Mouse (Mus musculus) kidney, postnatal 10 days (tissue): ENCODE results near the gene Rps16.

Experiments used
- DNase-seq: peaks from one replicate; pipeline ENCODE4 v3.0.0; 2021; ENCODE audit warnings: mixed read lengths

Rps16 gene

DNA sequence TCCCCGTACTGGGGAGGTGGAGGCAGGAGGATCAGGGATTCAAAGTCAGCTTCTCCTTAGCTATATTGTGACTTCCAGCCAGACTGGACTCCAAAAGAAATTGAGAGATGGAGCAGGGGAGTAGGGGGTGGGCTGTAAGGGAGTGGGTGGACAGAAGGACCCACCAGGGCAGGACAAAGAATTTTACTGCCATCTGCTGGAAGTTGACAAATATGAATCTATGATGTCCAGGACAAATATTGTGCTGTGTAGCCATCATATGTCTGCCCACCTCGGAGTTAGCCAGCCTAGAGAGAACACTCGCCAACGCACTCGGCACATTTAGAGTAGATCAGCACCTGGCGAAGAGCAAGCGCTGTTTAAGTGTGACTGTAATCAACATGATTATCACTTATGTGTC is 1.9 kb upstream of the Rps16 start:
- DNase-seq = no peak

DNA sequence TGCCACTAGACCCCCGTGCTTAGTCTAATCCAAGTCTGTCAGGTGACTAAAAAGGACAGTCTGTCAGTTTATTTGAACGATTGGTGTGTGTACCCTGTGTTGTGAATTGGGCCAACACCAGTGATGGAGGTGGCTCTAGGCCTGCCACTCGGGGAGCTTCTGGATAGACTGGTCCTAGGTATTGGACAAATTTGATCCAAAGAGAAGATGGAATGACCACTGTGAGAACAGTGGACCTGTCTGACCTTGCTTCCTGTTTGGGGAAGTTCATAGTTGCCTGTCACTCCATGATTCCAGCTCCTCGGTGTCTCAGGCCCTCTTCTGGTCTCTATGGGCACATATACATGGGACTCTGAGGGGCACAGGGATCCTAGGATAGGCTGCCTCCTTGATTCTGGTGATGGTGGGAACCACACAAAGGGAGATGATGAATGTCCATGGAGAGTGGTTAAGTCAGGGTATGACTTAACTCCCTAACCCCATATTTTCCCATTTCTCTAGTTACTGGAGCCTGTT is 1.3 kb downstream of the Rps16 start:
- no peak for DNase-seq

DNA sequence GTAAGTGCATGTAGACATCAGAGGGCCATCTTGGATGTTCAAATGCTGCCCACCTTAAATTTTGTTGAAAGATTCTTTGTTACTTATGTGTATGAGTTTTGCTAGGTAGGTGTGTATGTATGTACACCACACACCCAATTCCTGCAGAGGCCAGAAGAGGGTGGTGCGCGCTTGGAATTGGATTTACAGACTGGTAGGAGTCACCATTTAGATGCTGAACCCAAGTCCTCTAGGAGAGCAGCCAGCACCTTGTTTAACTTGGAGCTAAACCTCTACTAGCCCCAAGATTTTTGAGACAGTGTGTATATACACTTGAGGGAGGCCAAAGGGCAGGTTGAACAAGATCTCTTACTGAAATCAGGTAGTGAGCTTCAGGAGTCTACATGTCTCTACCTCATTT is 2.8 kb downstream of the Rps16 start:
- DNase-seq = peak; percentile 34

- no peak for DNase-seq
These were observed 3.7 kb downstream of the Rps16 start for GRCm38 (mm10) chr7:28354113-28354581.

DNA sequence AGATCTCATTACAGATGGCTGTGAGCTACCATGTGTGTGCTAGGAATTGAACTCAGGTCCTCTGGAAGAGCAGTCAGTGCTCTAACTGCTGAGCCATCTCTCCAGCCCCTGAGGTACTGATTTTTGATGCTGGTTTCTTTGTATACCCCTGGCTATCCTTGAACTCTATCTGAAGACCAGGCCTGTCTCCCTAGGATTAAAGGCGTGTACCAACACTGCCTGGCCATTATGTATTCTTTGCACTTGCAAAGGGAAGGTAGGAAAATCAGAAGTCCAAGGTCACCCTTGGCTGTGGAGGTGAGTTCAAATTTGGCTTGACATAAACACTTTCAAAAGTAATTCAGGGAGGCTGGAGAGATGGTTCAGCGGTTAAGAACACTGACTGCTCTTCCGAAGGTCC is 4.1 kb downstream of the Rps16 start:
- no peak for DNase-seq

GRCm38 (mm10) chr7:28355221-28355620 is 4.8 kb downstream of the Rps16 start:
- DNase-seq = no peak

DNA sequence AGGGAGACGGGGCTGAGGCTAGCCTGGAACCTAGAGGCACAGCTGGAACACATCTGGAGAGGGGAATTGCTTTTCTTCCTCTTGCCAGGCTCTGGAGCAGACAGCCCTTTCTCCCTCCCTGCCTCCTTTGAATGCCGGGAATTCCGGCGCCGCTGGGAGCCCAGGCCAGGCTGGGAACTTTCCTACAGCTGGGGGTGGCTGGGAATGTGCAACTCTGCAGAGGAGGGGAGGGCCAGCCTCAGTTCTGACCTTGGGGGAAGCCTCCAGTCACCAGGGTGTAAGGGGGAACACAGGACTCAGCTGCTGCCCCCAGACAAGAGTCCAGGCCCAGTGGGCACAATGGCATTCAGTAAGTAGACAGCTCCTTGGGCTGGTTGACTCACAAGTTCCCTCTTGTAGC is 6.5 kb downstream of the Rps16 start:
- DNase-seq = peak; percentile 87

- peak; percentile 35 for DNase-seq
These were observed 7.5 kb downstream of the Rps16 start for GRCm38 (mm10) chr7:28357984-28358383.

DNA sequence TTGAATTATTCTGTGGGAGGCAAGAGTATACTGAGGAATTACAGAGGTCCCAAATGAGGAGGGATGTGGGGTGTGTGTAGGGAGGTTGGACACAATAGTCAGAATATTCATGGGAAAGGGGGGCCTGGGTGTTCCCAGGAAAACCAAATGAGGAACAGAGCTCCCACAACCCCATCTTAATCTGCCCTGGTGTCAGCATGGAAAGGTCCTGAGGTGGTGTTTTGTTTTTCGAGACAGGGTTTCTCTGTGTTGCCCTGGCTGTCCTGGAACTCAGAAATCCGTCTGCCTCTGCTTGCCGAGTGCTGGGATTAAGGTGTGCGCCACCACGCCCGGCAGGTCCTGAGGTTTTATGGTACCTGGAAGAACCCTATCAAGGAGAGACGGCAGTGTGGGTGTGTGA is 8.0 kb downstream of the Rps16 start:
- DNase-seq = peak; percentile 6

DNA sequence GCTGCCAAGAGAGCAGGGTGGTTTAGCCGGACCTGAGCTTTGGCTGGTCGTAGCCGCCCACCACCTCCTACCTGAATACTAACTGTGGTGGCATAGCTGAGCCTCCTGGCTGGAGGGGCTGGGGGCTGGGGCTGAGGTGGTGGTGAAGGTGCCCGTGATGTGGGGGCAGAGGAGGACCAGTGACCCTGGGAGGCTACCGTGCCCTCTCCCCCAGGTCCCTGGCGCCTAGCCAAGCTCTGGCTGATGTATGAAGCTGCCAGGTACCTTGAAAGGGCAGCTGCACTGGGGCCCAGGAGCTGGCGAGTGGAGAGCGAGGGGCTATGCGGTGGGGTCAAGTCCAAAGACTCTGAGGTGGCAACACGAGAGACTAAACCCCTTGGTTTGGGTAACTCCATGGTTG is 9.4 kb downstream of the Rps16 start:
- peak; percentile 52 for DNase-seq

GRCm38 (mm10) chr7:28360291-28360690 is 9.8 kb downstream of the Rps16 start:
- DNase-seq = no peak

GRCm38 (mm10) chr7:28361647-28362341 is 11.3 kb downstream of the Rps16 start:
- no peak for DNase-seq

- no peak for DNase-seq
These were observed 12.1 kb downstream of the Rps16 start for GRCm38 (mm10) chr7:28362441-28363060.

DNA sequence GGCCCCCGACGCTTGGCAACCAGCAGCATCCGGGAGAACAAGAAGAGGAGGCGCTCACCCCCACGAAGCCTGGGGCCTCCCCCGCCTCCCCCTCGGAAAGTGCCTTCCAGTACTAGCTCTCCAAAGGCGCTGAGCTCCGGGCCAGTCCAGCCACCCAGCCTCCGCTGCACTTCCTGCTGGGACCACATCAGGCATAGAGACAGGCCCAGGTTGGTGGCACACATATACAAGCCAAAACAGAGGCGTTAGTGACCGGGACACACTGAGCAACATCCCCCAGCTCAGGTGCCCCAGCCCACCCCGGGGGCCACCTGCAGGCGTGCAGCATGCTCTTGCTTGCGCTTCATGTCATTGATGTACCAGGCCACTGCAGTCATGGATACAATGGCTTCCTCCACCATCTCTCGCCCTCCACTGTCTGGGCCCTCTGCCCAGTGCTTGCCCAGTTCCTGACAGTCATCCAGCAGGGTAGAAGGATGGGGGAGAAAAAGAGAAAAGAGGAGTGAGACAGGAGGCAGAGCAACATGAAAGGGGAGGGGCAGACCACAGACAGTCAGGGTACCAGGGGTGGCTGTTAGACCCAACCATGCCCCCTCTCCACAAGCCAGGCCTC is 17.3 kb downstream of the Rps16 start:
- no peak for DNase-seq

GRCm38 (mm10) chr7:28368276-28368920 is 17.9 kb downstream of the Rps16 start:
- DNase-seq = no peak

GRCm38 (mm10) chr7:28370051-28370450 is 19.6 kb downstream of the Rps16 start:
- no peak for DNase-seq

- peak; percentile 62 for DNase-seq
These were observed 20.6 kb downstream of the Rps16 start for GRCm38 (mm10) chr7:28370977-28371513.

GRCm38 (mm10) chr7:28371514-28371989 is 21.1 kb downstream of the Rps16 start:
- DNase-seq = peak; percentile 89

DNA sequence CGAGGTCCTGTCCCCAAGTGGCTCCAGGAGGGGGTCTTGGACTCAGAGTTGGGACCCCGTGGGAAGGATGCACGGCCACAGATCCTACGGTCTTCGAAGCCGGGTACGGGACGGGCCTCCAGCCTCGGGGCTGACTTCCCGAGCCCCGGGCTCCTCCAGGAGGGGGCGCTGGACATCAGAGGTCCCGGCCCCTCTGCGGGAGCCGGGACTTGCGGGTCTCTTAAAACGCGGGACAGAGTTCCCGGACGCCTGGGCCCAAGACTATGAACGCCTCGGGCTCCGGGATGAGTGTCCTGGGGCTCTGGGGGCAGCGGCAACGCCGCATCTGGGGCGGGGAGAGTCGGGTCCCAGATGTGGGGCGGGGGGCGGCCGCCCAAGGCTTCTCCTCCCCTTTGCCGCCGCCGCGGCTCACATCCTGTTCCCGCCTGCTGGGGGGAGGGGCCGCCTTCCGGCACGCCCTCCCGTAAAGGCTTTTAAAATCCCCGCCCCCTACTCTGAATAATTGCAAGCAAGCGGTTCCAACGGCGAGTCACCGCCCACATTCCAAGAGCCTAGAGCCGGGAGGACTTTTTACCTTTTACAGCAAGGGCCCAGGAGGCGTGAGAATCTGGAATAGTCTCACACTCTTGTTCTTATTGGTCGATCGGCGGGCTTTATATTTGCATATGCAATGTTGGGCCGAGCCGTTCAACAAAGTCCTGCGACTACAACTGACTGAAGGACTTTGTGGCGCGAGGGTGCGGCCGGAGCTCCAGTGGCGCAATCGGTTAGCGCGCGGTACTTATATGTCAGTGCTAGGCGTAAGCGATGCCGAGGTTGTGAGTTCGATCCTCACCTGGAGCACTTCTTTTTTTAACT is 22.0 kb downstream of the Rps16 start, which contains the start of gene Plekhg2:
TSS of gene Plekhg2 (minus strand) at position 349 of the 858 bp plus-strand sequence.
- DNase-seq = peak; percentile 98

DNA sequence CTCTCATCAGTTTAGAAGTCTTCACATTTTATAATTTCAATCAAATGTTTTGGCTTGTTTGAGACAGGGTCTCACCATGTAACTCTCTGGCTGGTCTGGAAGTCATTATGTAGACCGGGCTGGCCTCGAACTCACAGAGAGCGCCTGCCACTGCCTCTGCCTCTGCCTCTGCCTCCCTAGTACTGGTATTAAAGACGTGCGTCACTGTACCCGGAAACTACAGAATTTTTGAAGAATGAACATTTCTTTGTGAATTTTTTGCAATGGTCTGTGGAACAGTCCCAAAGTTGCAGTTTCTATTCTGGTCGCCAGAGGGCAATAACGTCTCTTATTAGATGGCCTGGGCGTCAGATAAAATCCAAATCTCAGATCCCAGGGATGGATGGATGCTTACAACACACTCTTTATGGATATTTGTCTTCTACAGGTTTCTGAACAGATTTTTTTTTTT is 22.7 kb downstream of the Rps16 start:
- DNase-seq = peak; percentile 91

DNA sequence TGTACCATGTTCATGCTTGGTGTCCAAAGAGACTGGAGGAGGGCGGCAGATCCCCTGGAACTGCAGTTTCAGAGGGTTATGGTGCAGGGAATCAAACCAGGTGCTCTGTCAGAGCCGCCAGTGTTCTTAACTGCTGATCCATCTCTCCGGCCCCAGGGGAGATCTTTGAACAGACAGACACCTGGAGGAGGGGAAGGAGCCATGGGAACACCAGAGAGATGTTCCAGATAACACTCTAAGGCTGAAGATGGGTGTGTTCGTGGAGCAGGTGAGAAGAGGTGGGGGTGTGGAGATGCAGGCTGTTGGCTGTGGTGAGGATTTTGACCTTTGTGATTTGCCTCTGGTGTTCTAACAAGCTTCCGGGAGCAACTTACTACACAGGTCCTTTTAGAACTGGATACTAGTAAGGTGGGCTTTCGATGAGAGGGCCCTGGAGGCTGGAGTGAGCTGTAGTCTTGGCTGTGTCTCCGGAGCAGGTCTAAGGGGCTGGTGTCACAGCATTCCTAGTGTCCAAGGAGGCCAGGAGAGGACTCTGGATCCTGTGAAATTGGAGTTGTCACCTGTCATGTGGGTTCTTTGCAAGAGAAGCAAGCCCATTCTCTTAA is 23.5 kb downstream of the Rps16 start:
- no peak for DNase-seq
